Mouse (Mus musculus) liver, postnatal 0 days (tissue): ENCODE measurements around the gene Faxc.

Source experiments
- CTCF ChIP-seq: sonication (generic); IDR thresholded peaks from 2 replicates; pipeline ENCODE4 v1.5.1; 2016; ENCODE audit warnings: antibody characterized with exemption, low read depth
- EP300 ChIP-seq: IDR thresholded peaks from 2 replicates; pipeline ENCODE4 v1.6.1; 2016; ENCODE audit warnings: antibody characterized with exemption, low read depth, mild to moderate bottlenecking

GRCm38 (mm10) chr4:21937890-21938289, 6.8 kb downstream of the Faxc start:
- TF ChIP-seq EP300, result no peak
- TF ChIP-seq CTCF, result no peak
